Mouse (Mus musculus): ENCODE measurements around the gene Mgat3.

Mgat3 gene

DNA sequence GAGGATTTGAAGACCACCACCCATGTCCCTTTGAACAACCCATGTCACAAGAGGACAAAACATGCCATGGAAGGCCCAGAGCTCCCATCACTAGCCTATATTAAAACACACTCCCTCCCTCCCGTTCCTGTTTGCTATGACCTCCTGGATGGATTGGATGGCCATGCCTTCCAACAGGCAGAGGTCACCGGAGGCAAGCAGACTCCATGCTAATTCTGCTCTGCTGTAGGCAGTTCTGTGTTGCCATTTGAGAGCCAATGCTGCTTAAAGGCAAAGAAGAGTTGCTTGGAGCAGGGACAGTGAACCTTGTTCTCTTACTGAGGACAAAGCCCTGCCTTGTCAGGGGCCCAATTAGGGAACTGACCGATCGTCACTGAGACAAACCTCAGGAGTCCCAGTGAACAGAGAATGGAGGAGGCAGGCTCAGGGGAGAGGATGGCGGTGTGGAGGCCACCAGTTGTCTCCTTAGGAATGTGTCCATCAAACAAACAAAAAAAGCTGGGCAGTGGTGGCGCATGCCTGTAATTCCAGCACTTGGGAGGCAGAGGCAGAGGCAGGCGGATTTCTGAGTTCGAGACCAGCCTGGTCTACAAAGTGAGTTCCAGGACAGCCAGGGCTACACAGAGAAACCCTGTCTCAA is 86.0 kb downstream of the Mgat3 start:
- no peak for DNase-seq (ENCODE audit: low spot score in 2 of 2)

DNA sequence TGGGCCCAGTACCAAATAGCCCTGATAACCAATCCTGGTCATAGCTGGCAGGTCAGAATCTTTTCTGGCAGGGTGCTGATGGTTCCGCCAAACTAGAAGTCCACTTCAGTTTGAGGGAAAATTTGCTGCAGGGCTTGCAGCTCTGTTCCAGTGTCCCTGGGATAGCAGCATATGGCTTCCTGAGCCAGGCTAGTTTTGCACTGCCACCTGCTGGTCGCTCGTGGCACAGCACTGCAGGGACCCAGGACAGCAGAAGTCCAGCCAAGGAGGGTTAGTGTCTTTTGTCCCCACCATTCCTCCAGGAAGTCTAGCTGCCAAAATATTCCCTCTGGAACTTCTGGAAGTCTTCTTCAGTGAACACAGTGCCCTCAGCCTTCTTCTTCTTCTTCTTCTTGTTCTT is 87.2 kb downstream of the Mgat3 start:
- DNase-seq (ENCODE audit: low spot score in 2 of 2): peak; percentile 71 to 72

DNA sequence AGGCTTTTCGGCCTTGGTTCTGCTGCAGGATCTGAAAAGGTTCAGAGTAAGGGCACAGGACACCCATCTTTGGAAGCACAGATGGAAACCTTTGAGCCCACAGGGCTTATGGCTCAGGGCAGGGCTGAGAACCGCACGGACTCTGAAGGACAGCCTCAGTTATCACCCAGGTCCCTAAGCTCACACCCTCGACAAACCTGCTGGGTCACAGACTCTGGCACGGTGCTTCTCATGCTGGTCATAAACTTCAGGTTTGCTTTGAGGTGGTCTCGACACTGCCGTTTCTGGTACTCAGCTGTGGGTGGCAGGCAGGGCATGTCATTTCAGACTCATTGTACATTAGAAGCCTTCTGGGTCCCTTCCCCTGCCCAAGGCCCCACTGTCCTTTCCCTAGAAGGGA is 87.6 kb downstream of the Mgat3 start:
- DNase-seq (ENCODE audit: low spot score in 2 of 2): no peak

DNA sequence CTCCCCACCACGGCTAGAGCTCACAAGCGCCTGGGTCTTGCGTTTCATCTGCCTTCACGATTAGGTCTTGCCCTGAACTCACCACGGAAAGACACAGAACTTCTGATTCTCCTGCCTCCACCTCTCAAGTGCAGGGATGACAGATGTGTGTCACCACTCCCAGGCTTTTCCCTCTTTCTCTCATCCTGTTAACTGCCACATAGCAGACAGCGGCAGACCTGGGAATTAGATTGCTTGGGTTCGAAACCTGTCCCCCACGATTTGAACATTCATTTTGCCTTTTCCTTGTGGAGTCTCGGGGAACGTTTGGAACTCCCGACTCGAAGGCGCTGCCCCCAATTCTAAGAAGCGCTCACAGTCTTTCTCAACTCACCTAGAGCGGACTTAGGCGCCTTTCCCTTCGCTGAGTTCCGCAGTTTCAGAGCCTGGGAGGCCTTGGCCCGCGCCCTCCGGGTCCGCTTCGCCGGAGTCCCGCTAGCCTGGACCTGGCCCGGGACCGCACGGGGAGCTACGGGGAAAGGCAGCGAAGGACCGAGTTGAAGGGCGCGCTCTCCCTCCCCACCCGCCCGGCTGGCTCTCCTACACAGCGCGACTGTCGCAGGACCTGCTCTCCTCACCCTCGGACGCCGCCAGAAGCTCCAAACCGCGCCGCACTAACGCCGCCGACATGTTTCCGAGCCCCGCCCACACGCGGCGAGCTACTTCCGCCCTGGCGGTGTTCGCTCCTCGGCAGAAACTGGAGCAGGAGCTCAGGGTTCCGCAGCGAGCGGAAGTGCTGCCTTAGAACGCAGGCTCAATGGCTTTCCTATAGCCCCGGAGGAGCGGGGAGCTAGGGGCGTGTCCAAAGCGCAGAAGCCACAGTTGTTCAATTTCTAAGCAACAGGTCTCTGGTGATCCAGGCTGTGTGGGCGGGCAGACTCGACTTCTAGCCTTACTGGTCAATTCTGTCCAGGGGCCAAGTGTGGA is 90.4 kb downstream of the Mgat3 start, which contains the start of gene Rps19bp1:
TSS of gene Rps19bp1 (minus strand) at position 706 of the 966 bp plus-strand sequence.
- peak; percentile 82 to 85 for DNase-seq (ENCODE audit: low spot score in 2 of 2)

Measured in right cerebral cortex, postnatal 36 days (tissue).